Mouse (Mus musculus) E14TG2a.4 (cell line): ENCODE data around the gene Dhps.

Experiments
- CTCF ChIP-seq: conservative IDR thresholded peaks from 2 replicates; pipeline ENCODE4 v1.5.1; 2014; ENCODE audit warnings: low read length
- NANOG ChIP-seq: IDR thresholded peaks from 2 replicates; pipeline ENCODE4 v1.6.1; 2014; ENCODE audit warnings: borderline replicate concordance, low read length, mixed read lengths
- POU5F1 ChIP-seq: IDR thresholded peaks from 2 replicates; pipeline ENCODE4 v1.6.1; 2014; ENCODE audit warnings: low read length, borderline replicate concordance

DNA sequence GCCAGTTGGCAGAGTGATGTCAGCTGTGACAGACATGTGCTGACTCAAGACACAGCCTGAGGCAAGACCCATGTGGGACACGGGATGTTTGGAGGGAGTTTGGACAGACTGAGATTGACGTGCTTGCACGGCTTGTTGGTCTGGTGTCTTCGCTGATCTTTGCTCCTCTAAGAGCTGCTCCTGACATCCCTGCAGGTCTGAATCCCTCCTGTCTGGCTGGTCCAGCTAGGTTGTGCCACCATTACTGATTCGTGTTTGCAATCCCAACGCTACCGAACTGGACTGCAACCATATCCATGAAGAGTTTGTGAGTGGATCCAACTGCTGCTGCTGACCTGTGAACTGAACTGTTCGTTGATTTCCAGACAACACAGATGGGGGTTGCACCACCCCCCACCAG, 52.1 kb downstream of the Dhps start:
- TF ChIP-seq CTCF (no peak), POU5F1 (no peak), NANOG (no peak)
